27 mouse cellular contexts compared by ENCODE assay signal in the genomic region with DNA sequence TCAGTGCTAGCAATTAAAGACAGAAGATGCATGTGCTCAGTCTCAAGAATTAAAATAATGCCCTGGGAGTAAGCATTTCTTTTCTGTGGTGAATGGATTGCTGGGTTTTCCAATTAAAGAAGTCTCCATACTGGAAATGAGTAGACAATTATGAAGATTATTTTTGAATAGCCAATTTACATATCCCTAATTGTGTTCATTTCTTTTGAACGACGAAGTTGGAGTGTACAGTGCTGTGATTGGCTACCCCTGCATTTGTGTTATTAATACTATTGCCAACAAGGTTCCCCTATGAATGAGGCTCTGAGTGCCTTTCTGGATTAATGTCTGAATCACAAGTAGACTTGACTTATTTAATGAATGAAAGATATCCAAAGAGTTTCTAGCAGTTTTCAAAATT.
"Had no signal": no experiment of that assay in that cellular context is flagged by ENCODE, and none has a peak within 500 bp of the region (broad histone marks: within the 10 kb centered on the region; RNA-seq: fewer than 3 reads in every experiment).

No protein-coding gene starts in this region.

- H3K9ac ChIP-seq: heart, embryonic 13.5 days; heart, embryonic 15.5 days; hindbrain, embryonic 13.5 days; hindbrain, embryonic 15.5 days; kidney, embryonic 15.5 days; limb, embryonic 13.5 days; limb, embryonic 15.5 days; liver, embryonic 12.5 days; liver, embryonic 14.5 days had no signal

- H3K4me3 ChIP-seq: heart, adult 2 months; heart, embryonic 13.5 days; heart, embryonic 15.5 days; hindbrain, embryonic 13.5 days; hindbrain, embryonic 15.5 days; kidney, embryonic 15.5 days; limb, embryonic 13.5 days; limb, embryonic 15.5 days; liver, embryonic 12.5 days had no signal

- DNase-seq: gastrocnemius, postnatal 14 days; gastrocnemius, postnatal 36 days; heart, adult 11 months; heart, adult 2 months; heart, postnatal 14 days; heart, postnatal 36 days; kidney, adult 11 months; kidney, adult 2 months; kidney, adult 9 months; kidney, postnatal 14 days; kidney, postnatal 36 days; layer of hippocampus, adult 9-11 months; layer of hippocampus, postnatal 36 days; left cerebral cortex, postnatal 4 days had no signal

- H3K27me3 ChIP-seq: heart, embryonic 13.5 days; heart, embryonic 15.5 days; hindbrain, embryonic 13.5 days; hindbrain, embryonic 15.5 days; kidney, embryonic 15.5 days; limb, embryonic 13.5 days; limb, embryonic 15.5 days; liver, embryonic 12.5 days had no signal

- H3K4me1 ChIP-seq: hindbrain, embryonic 15.5 days; kidney, embryonic 15.5 days; limb, embryonic 13.5 days; limb, embryonic 15.5 days; liver, embryonic 12.5 days had no signal

- ATAC-seq: hindbrain, postnatal 0 days; intestine, embryonic 16.5 days; liver, embryonic 12.5 days had no signal

- H3K36me3 ChIP-seq: heart, embryonic 13.5 days; heart, embryonic 15.5 days; hindbrain, embryonic 13.5 days; hindbrain, embryonic 15.5 days; kidney, embryonic 15.5 days; limb, embryonic 13.5 days; limb, embryonic 15.5 days; liver, embryonic 12.5 days had no signal

- H3K9me3 ChIP-seq: heart, embryonic 13.5 days; heart, embryonic 15.5 days; hindbrain, embryonic 13.5 days; hindbrain, embryonic 15.5 days; kidney, embryonic 15.5 days; limb, embryonic 13.5 days; limb, embryonic 15.5 days; liver, embryonic 12.5 days had no signal

- H3K4me2 ChIP-seq: heart, embryonic 11.5 days; heart, embryonic 13.5 days; heart, embryonic 15.5 days; hindbrain, embryonic 13.5 days; hindbrain, embryonic 15.5 days; kidney, embryonic 15.5 days; limb, embryonic 13.5 days; limb, embryonic 15.5 days; liver, embryonic 12.5 days had no signal

- H3K27ac ChIP-seq: heart, adult 2 months; heart, embryonic 13.5 days; heart, embryonic 15.5 days; hindbrain, embryonic 13.5 days; hindbrain, embryonic 15.5 days; hindbrain, postnatal 0 days; kidney, embryonic 15.5 days; kidney, postnatal 0 days; limb, embryonic 13.5 days; limb, embryonic 15.5 days; liver, embryonic 12.5 days; liver, embryonic 14.5 days had no signal
